Mouse (Mus musculus) heart, postnatal 0 days (tissue): ENCODE measurements around the gene Tnfrsf17. TPM values are rescaled to one million over a fixed set of nuclear protein-coding genes. Genes with fewer than 3 reads are reported as not detected.
"Not testable (repeated sequence)": the region's sequence is repeated elsewhere in the genome, so short reads cannot be mapped to it uniquely, and the experiment has no call there.

Experiments used
- ATAC-seq: fragments of 200-750 bp; cut with Nextera tagmentation; 2 replicates; pipeline ENCODE4 v1.8.0; 2017; ENCODE audit warnings: low read depth, moderate number of reproducible peaks, moderate library complexity; ENCODE audit not compliant: insufficient read depth
- DNase-seq: peaks from one replicate; pipeline ENCODE4 v3.0.0-alpha.2; 2016; ENCODE audit warnings: low spot score
- H3K27ac ChIP-seq: fragments of 300-500 bp; sonication (generic); 2 replicates; pipeline ENCODE4 v1.5.1; 2014; ENCODE audit warnings: low read depth, mild to moderate bottlenecking
- H3K27me3 ChIP-seq: fragments of 300-500 bp; sonication (generic); 2 replicates; pipeline ENCODE4 v1.6.1; 2014; ENCODE audit warnings: low read length, mixed read lengths; ENCODE audit not compliant: control insufficient read depth, insufficient read depth
- H3K36me3 ChIP-seq: fragments of 300-500 bp; sonication (generic); replicated peaks from 2 replicates; pipeline ENCODE4 v1.6.1; 2014; ENCODE audit warnings: low read length, mixed read lengths; ENCODE audit not compliant: control insufficient read depth, insufficient read depth
- H3K4me1 ChIP-seq: fragments of 300-500 bp; sonication (generic); 2 replicates; pipeline ENCODE4 v1.6.1; 2014; ENCODE audit warnings: antibody characterized with exemption; ENCODE audit not compliant: control insufficient read depth, insufficient read depth
- H3K4me2 ChIP-seq: fragments of 300-500 bp; sonication (generic); 2 replicates; pipeline ENCODE4 v1.6.1; 2014; ENCODE audit warnings: low read depth, mild to moderate bottlenecking, low read length, moderate library complexity
- H3K4me3 ChIP-seq: fragments of 300-500 bp; sonication (generic); 2 replicates; pipeline ENCODE4 v1.5.1; 2014; ENCODE audit warnings: low read depth, low read length
- H3K9ac ChIP-seq: fragments of 300-500 bp; sonication (generic); replicated peaks from 2 replicates; pipeline ENCODE4 v1.6.1; 2014; ENCODE audit warnings: low read depth, low read length, mixed read lengths
- H3K9me3 ChIP-seq: fragments of 300-500 bp; sonication (generic); replicated peaks from 2 replicates; pipeline ENCODE4 v1.6.1; 2016; ENCODE audit warnings: low read length; ENCODE audit not compliant: control insufficient read depth
- CTCF ChIP-seq: IDR thresholded peaks from 2 replicates; pipeline ENCODE4 v1.5.1; 2016; ENCODE audit warnings: antibody characterized with exemption, control low read depth, low read depth
- EP300 ChIP-seq: IDR thresholded peaks from 2 replicates; pipeline ENCODE4 v1.6.1; 2016; ENCODE audit warnings: antibody characterized with exemption, low read depth
- WGBS: fragments of 180-500 bp; shearing (Covaris S2); extraction: QIAGEN DNeasy Blood & Tissue Kit; methylation state at CpG from one replicate; pipeline ENCODE4 v1.1.7; 2014; 5-methylcytosine and 5-hydroxymethylcytosine counted together
- polyA plus RNA-seq: library from polyadenylated mRNA; unstranded; fragments of >200 nt; fragmentation: Nextera tagmentation; extraction: Ambion mirVana; gene quantifications from 2 replicates; pipeline ENCODE4 v1.2.1, GENCODE M21; 2015
- total RNA-seq: library from RNA; depleted of rRNA; stranded (reverse); fragments of >200 nt; gene quantifications from 2 replicates; pipeline ENCODE4 v1.2.3, GENCODE M21; 2014; ENCODE audit warnings: low replicate concordance

The Tnfrsf17 gene
- total and polyA plus RNA-seq, 2 experiments from 2014 or later: not detected

- Histone ChIP-seq H3K4me2 (no peak overlapping the region), H3K9me3 (no peaks in the 10 kb centered on the region), H3K27ac (no peak overlapping the region), H3K4me1 (no peaks in the 10 kb centered on the region), H3K36me3 (no peaks in the 10 kb centered on the region), H3K4me3 (no peak overlapping the region), H3K9ac (no peak overlapping the region), H3K27me3 (no peaks in the 10 kb centered on the region)
- TF ChIP-seq EP300 (no peak), CTCF (no peak)
- DNase-seq (no peak), ATAC-seq (no peak)
- 59% methylated on average over 6 of the region's 6 CpGs for WGBS
Observed at GRCm38 (mm10) chr16:11278778-11279177, 34.8 kb upstream of the Tnfrsf17 start.

- DNase-seq (no peak), ATAC-seq (no peak)
- no peaks in the 10 kb centered on the region for H3K9me3 ChIP-seq
- H3K4me3 ChIP-seq: no peak overlapping the region
- H3K27ac ChIP-seq: no peak overlapping the region
- H3K27me3 ChIP-seq: no peaks in the 10 kb centered on the region
- no peak overlapping the region for H3K4me2 ChIP-seq
- WGBS: 63% methylated on average over 5 of the region's 5 CpGs
- TF ChIP-seq EP300: no peak
- TF ChIP-seq CTCF: no peak
- H3K9ac ChIP-seq: no peak overlapping the region
- no peaks in the 10 kb centered on the region for H3K36me3 ChIP-seq
- no peaks in the 10 kb centered on the region for H3K4me1 ChIP-seq
Observed at GRCm38 (mm10) chr16:11282655-11283232, 30.9 kb upstream of the Tnfrsf17 start.

GRCm38 (mm10) chr16:11284881-11285280 is 28.7 kb upstream of the Tnfrsf17 start:
- H3K27me3 ChIP-seq: no peaks in the 10 kb centered on the region
- no peak overlapping the region for H3K9ac ChIP-seq
- H3K36me3 ChIP-seq: no peaks in the 10 kb centered on the region
- no peak for DNase-seq
- H3K4me1 ChIP-seq: no peaks in the 10 kb centered on the region
- TF ChIP-seq CTCF: no peak
- no peak for TF ChIP-seq EP300
- H3K9me3 ChIP-seq: peaks cover 3% of the 10 kb centered on the region; the same call in 1 of the 2 replicates
- H3K27ac ChIP-seq: no peak overlapping the region
- 84% methylated on average over 2 of the region's 2 CpGs for WGBS
- ATAC-seq: no peak
- no peak overlapping the region for H3K4me3 ChIP-seq
- H3K4me2 ChIP-seq: no peak overlapping the region

- H3K27me3 ChIP-seq: no peaks in the 10 kb centered on the region
- no peak for DNase-seq
- TF ChIP-seq CTCF (no peak), EP300 (no peak)
- no peaks in the 10 kb centered on the region for H3K36me3 ChIP-seq
- no peak overlapping the region for H3K4me3 ChIP-seq
- ATAC-seq: no peak
- 77% methylated on average over 2 of the region's 2 CpGs for WGBS
- H3K9ac ChIP-seq: no peak overlapping the region
- H3K9me3 ChIP-seq: peaks cover 3% of the 10 kb centered on the region; the same call in 1 of the 2 replicates
- no peak overlapping the region for H3K4me2 ChIP-seq
- no peak overlapping the region for H3K27ac ChIP-seq
- H3K4me1 ChIP-seq: no peaks in the 10 kb centered on the region
Observed at GRCm38 (mm10) chr16:11285949-11286348, 27.7 kb upstream of the Tnfrsf17 start.

GRCm38 (mm10) chr16:11288873-11289272 is 24.7 kb upstream of the Tnfrsf17 start:
- not testable (repeated sequence) for H3K9me3 ChIP-seq, H3K36me3 ChIP-seq, H3K4me1 ChIP-seq, H3K4me3 ChIP-seq, DNase-seq, H3K27me3 ChIP-seq, H3K9ac ChIP-seq, H3K27ac ChIP-seq, H3K4me2 ChIP-seq, ATAC-seq
- WGBS: 88% methylated on average over 7 of the region's 8 CpGs

GRCm38 (mm10) chr16:11295583-11295982 is 18.0 kb upstream of the Tnfrsf17 start:
- H3K4me1 ChIP-seq, H3K36me3 ChIP-seq, H3K4me2 ChIP-seq, H3K4me3 ChIP-seq, DNase-seq, H3K9me3 ChIP-seq, H3K9ac ChIP-seq, ATAC-seq, H3K27me3 ChIP-seq, H3K27ac ChIP-seq: not testable (repeated sequence)
- WGBS: 74% methylated on average over 4 of the region's 4 CpGs
